Comparison of ENCODE assay signal across 8 mouse cellular contexts in the genomic region with DNA sequence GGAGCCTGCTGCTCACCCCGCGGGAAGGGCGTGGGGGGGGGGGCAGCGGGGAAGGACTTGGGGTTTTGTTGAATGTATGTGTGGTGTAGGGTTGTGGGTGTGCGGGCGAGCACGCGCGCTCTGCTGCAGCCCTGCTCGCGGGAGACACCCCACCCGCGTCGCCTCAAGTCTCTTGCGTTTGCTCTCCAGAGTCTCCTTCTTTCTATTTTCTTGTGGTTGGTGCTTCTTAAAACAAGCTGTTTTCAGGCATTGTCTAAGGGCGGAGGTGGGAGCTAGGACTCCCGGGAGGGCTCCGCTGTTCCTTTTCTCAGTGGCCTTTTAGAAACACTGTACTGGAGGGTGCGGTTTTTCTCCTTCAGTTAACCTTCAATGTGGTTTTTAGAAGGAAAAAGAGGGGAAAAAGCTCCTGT. TPM values are rescaled to one million over a fixed set of nuclear protein-coding genes. Genes with fewer than 3 reads are reported as not detected.
DNase-seq lines count a peak whose midpoint lies in the region; ATAC-seq and TF ChIP-seq lines count a peak whose summit lies in the region.

TSS of gene Tmsb10 (minus strand) at position 87 of the 410 bp plus-strand sequence.

- no peak for TF ChIP-seq POLR2A in heart, adult 2 months (IDR thresholded peaks at IDR 0.05; ENCODE audit: insufficient read depth, low read depth, low read length)

- intact Hi-C loops in heart, adult 2 months (cut with DNase I), result loop anchor here (2.0 kb wide), 1 partner anchor 22 kb away; no protein-coding TSS in a partner anchor

- peaks cover 6% of the 10 kb centered on the region; the same call in 1 of the 2 replicates for H3K4me1 ChIP-seq in heart, adult 2 months (ENCODE audit: control insufficient read depth, insufficient read depth, low read length)
- peaks cover 21% of the 10 kb centered on the region for H3K4me1 ChIP-seq in G1E (ENCODE audit: insufficient read depth, low read depth, low read length)
- H3K4me1 ChIP-seq in liver, embryonic 11.5 days (replicated peaks; ENCODE audit: control insufficient read depth, insufficient read depth, low read length), result peaks cover 17% of the 10 kb centered on the region
- peaks cover 2% of the 10 kb centered on the region; the same call in 1 of the 2 replicates for H3K4me1 ChIP-seq in stomach, postnatal 0 days (replicated peaks; ENCODE audit: control insufficient read depth, insufficient read depth)

- 5% methylated on average over 18 of the region's 19 CpGs for WGBS in heart, adult 2 months
- 1% methylated on average over 19 of the region's 19 CpGs for WGBS in liver, embryonic 11.5 days
- under 1% methylated on average over 14 of the region's 19 CpGs for WGBS in stomach, postnatal 0 days

- H3K27ac ChIP-seq in heart, adult 2 months, result peak within 1 kb of the TSS; percentile 96
- H3K27ac ChIP-seq in liver, embryonic 11.5 days (ENCODE audit: low read depth, low read length), result peak within 1 kb of the TSS; percentile 56
- H3K27ac ChIP-seq in stomach, postnatal 0 days (replicated peaks), result peak within 1 kb of the TSS; percentile 94

- H3K9me3 ChIP-seq in G1E (replicated peaks), result no peaks in the 10 kb centered on the region
- H3K9me3 ChIP-seq in liver, embryonic 11.5 days (ENCODE audit: control insufficient read depth, low read length), result no peaks in the 10 kb centered on the region
- H3K9me3 ChIP-seq in stomach, postnatal 0 days (ENCODE audit: control insufficient read depth, low read length), result no peaks in the 10 kb centered on the region

- H3K4me2 ChIP-seq in liver, embryonic 11.5 days, result peak within 1 kb of the TSS; percentile 90
- peak within 1 kb of the TSS; percentile 83 for H3K4me2 ChIP-seq in stomach, postnatal 0 days (replicated peaks; ENCODE audit: low read depth)

- DNase-seq in heart, adult 2 months, result no peak
- no peak for DNase-seq in heart, adult 11 months
- no peak for DNase-seq in G1E (ENCODE audit: low spot score)
- DNase-seq in heart, postnatal 4 days, result no peak
- DNase-seq in liver, embryonic 11.5 days (ENCODE audit: low spot score), result no peak
- DNase-seq in stomach, postnatal 0 days (ENCODE audit: low spot score), result no peak
- no peak for DNase-seq in thymus, postnatal 25 days

- peak within 1 kb of the TSS; percentile 96 for H3K4me3 ChIP-seq in heart, adult 2 months
- peak within 1 kb of the TSS; percentile 72 for H3K4me3 ChIP-seq in G1E (ENCODE audit: low read depth, low read length)
- peak within 1 kb of the TSS; percentile 69 for H3K4me3 ChIP-seq in liver, embryonic 11.5 days (ENCODE audit: low read depth, low read length)
- H3K4me3 ChIP-seq in stomach, postnatal 0 days (ENCODE audit: low read depth, low read length), result peak within 1 kb of the TSS; percentile 86

- H3K9ac ChIP-seq in heart, adult 2 months (ENCODE audit: low read depth, low read length), result peak within 1 kb of the TSS; percentile 77
- peak within 1 kb of the TSS; percentile 71 for H3K9ac ChIP-seq in liver, embryonic 11.5 days (ENCODE audit: low read depth, low read length)
- H3K9ac ChIP-seq in stomach, postnatal 0 days (ENCODE audit: low read length), result peak within 1 kb of the TSS; percentile 93

- H3K79me2 ChIP-seq in heart, adult 2 months (replicated peaks; ENCODE audit: control insufficient read depth, insufficient read depth, low read length), result no peaks in the 10 kb centered on the region

- H3K36me3 ChIP-seq in heart, adult 2 months (ENCODE audit: control insufficient read depth, insufficient read depth, low read length), result no peaks in the 10 kb centered on the region
- H3K36me3 ChIP-seq in G1E (replicated peaks), result no peaks in the 10 kb centered on the region
- H3K36me3 ChIP-seq in liver, embryonic 11.5 days (ENCODE audit: control insufficient read depth, insufficient read depth, low read length), result no peaks in the 10 kb centered on the region
- H3K36me3 ChIP-seq in stomach, postnatal 0 days (ENCODE audit: control insufficient read depth, insufficient read depth, low read length), result no peaks in the 10 kb centered on the region

- H3K27me3 ChIP-seq in heart, adult 2 months (ENCODE audit: control insufficient read depth, insufficient read depth, low read length), result no peaks in the 10 kb centered on the region
- peaks cover 46% of the 10 kb centered on the region for H3K27me3 ChIP-seq in G1E (ENCODE audit: insufficient read depth, low read length)
- H3K27me3 ChIP-seq in liver, embryonic 11.5 days (replicated peaks; ENCODE audit: control insufficient read depth, insufficient read depth, low read length), result no peaks in the 10 kb centered on the region
- H3K27me3 ChIP-seq in stomach, postnatal 0 days (ENCODE audit: control insufficient read depth, insufficient read depth, low read length), result no peaks in the 10 kb centered on the region

- no peak for TF ChIP-seq CTCF in heart, adult 2 months (IDR thresholded peaks at IDR 0.05)
- no peak for TF ChIP-seq CTCF in G1E (IDR thresholded peaks at IDR 0.05; ENCODE audit: low read depth, low read length)
- TF ChIP-seq CTCF in stomach, postnatal 0 days (IDR thresholded peaks at IDR 0.05; ENCODE audit: low read depth), result no peak

- 0 out of 2 replicates have a peak, but pooled peaks have one; percentile 10 for ATAC-seq in G1E (ENCODE audit: extremely low read depth, insufficient number of reproducible peaks, low FRiP score, poor library complexity, severe bottlenecking)
- no peak for ATAC-seq in erythroid progenitor cell, adult 5-6 weeks (replicated peaks; ENCODE audit: low FRiP score, poor library complexity, severe bottlenecking)
- ATAC-seq in liver, embryonic 11.5 days (replicated peaks; ENCODE audit: low FRiP score), result peak; percentile 45
- ATAC-seq in stomach, postnatal 0 days (ENCODE audit: low FRiP score, low TSS enrichment), result no peak

- no peak for TF ChIP-seq EP300 in heart, adult 2 months (IDR thresholded peaks at IDR 0.05; ENCODE audit: insufficient read depth, low read depth, low read length)
- no peak for TF ChIP-seq EP300 in stomach, postnatal 0 days (optimal IDR thresholded peaks at IDR 0.05)

RNA-seq across cellular contexts. Expression of gene Tmsb10, which starts in this region (rescaled TPM):
- total RNA-seq in heart, adult 2 months (2021), result 10 to 100 TPM; 73.8 to 96.5 TPM
- 29.8 and 36.4 TPM in 2 replicates for polyA plus RNA-seq in heart, adult 2 months (2012; rRNA removed)
- total RNA-seq in G1E (2014; fragmentation: Nextera tagmentation) (8.3 and 11.8 TPM in 2 replicates), G1E (2017) (10.5 and 12.1 TPM in 2 replicates)
- polyA plus RNA-seq in G1E (2012), result 7.1 and 9.3 TPM in 2 replicates
- 283 and 289 TPM in 2 replicates for total RNA-seq in erythroid progenitor cell, adult 5-6 weeks (2015; ENCODE audit: low replicate concordance)
- total RNA-seq in erythroid progenitor cell, adult 5-6 weeks (2017; ENCODE audit: low replicate concordance), result 141 and 146 TPM in 2 replicates
- 100 to 1,000 TPM; 848 to 855 TPM for total RNA-seq in heart, postnatal 4 days (2021)
- 984 and 1,116 TPM in 2 replicates for polyA plus RNA-seq in liver, embryonic 11.5 days (2014; fragmentation: Nextera tagmentation; extraction: Ambion mirVana)
- 1,323 and 1,685 TPM in 2 replicates for polyA plus RNA-seq in stomach, postnatal 0 days (2015; fragmentation: Nextera tagmentation; extraction: Ambion mirVana)

Comparison
In these comparisons a context has a peak if more than half of its experiments do, and no peak if none do; other contexts are left out.
1. RNA of gene Tmsb10 (total RNA-seq): 848 to 855 TPM in heart, postnatal 4 days, 141 to 289 TPM in erythroid progenitor cell, adult 5-6 weeks and 73.8 to 96.5 TPM in heart, adult 2 months; 8.3 to 12.1 TPM in G1E; every median in the first group is over 4 times any median in the second.
2. RNA of gene Tmsb10 (polyA plus RNA-seq): 1,323 to 1,685 TPM in stomach, postnatal 0 days and 984 to 1,116 TPM in liver, embryonic 11.5 days; 29.8 to 36.4 TPM in heart, adult 2 months and 7.1 to 9.3 TPM in G1E; every median in the first group is over 10 times any median in the second.
3. ATAC-seq: peak in G1E (single experiment) and liver, embryonic 11.5 days (single experiment); none in erythroid progenitor cell, adult 5-6 weeks (single experiment) and stomach, postnatal 0 days (single experiment).
4. Peak in every context shown above with its lines, with median percentiles within 50 percentile points of each other: H3K27ac ChIP-seq, H3K4me3 ChIP-seq and H3K9ac ChIP-seq.